Mouse (Mus musculus) ZHBTc4 (cell line): ENCODE measurements around the gene Scimp.

Experiments
- DNase-seq: peaks from one replicate; pipeline ENCODE4 v3.0.0-alpha.2; 2011; ENCODE audit warnings: low read depth, low spot score

Gene Scimp

DNA sequence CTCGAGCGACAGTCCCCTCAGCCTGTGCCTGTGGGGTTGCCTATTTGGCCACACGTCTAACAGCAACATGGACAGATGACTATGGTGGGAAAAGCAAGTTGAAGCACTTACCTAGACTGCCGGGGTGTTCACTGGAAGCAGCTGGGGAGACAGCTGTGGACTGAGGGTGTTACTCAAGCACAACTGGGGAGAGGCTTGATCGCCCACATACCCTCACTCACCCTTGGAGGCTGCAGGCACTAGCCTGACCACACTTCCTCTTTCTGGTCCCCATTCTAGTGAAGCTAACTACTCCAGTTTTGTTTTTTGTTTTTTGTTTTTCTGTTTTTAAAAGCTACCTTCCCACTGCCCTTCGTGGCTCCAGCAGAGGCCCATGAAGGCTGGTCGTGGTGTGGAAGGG, at the start of gene Scimp:
Gene Scimp, minus strand, starts transcription at position 222 of the 400 bp plus-strand sequence.
- no peak for DNase-seq

DNA sequence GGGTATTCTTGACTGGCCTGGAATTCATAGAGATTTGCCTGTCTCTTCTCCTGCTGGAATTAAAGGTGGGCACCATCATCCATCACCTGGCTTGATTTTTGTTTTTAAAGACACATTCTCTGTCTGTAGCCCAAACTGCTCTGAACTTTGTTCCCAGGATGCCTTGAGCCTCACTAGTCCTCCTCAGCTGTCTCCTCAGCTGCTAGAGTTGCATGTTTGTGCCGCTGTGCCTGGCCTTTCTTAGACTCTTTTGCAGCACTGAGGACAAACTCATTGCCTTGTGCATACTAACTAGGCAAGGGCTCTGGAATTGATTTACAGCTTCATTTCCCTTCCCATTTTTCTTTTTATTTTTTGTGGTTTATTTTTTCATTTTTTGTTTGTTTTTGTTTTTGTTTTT, 48.0 kb upstream of the Scimp start:
- DNase-seq: peak; percentile 10

- no peak for DNase-seq
These were observed 33.6 kb upstream of the Scimp start for GRCm38 (mm10) chr11:70846029-70846428.

GRCm38 (mm10) chr11:70845457-70845978, 33.1 kb upstream of the Scimp start:
- DNase-seq: peak; percentile 7

DNA sequence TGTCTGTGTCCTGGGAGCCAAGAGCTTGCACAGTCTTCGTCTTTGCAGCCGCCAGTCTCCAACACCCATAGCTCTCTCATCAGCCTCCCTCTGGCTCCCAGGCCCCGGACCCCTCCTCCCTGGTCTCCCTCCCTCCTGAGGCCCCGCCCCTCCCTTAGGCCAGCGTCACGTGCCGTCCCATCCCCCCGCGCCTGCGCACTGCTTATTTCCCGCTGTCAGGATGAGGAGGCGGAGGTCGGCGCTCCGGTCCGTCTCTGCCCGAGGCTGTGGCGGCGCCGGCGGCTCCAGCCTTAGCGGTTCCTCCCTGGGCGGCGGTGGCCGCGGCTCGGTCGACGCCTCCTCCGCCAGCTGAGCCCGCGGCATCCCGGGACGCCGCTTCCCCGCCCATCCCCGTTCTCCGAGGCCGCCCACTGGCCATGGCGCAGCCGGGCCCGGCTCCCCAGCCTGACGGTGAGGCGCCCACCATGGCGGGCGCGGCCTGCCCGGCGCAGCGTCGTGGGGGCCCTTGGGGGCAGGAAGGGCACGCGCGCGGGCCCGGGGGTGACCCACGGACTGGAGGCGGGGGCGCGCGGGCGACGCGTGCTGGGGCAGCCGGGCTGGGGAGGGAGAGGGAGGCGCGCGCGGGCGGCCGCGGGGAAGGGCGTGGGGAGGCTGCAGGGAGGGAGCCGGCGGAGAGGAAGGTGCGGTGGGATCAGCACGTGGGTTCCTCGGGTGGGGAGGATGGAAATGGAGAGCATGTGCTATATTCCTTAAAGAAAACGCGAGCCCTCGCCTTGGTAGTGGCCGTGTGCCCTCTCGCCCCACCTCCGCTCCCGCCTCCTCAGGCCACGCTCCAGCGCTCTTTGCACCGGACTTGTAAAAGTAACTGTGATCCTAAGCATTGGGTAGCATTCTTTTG, 32.4 kb upstream of the Scimp start, which contains the start of gene Rabep1:
Gene Rabep1, plus strand, starts transcription at position 220 of the 898 bp plus-strand sequence.
- DNase-seq: peak; percentile 98

DNA sequence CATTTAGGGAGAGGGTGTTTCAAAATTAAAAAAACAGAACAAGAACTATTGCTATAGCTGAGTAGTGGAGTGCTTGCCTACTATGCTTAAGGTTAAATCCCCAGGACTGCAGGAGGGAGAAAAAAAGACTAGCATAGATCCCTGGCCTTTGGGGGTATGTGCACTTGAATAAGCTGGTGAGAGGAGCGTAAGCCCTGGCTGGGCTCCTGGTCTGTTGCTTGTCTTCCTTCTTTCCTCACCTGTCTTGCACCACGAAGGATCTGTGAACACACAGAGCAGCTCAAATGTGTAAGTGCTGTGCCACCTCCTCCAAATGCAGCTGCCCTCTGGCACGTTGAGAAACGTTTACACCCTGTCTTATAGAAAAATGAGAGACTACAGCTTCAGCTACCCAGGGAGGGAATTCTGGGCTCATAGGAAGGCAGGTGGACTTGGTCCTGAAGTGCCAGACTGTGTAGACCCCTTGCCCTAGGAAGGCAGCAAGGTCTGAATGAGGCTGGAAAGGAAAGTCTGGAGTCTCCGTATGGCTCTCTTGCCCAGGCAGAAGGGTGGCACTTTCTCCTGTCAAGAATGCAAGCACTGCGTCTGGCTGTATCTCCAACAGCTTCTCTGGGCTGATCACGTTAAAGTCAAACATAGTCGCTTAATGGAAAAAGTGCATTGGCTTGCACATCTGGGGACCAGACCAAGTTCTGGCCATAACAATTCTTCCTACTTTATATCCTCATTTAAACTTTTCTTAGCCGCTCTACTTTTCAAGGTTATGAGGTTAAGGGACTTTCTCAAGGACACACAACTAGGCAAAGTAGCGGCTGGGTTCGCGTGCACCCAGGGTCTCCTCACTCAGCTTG, 31.5 kb upstream of the Scimp start:
- peak; percentile 6 for DNase-seq

DNA sequence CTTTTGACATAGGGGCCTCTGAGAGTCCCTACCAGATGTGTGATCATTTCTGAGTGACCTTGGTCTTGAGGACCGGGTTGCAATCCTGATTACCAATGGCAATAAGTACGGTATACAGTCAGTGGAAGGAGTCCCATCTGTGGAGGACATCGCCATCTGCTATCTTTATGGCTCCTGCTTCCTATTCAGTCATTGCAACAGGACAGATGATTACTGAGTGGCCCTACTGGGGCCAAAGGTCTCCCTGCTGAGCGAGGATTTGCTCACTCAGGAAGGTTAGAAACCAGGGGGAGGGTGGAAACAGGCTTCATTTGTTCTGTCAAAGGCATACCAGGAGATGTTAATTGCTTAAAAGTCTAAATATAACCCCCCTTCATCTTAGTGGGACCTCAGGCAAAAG, 30.6 kb upstream of the Scimp start:
- no peak for DNase-seq

- DNase-seq: no peak
These were observed 26.2 kb upstream of the Scimp start for GRCm38 (mm10) chr11:70838610-70839009.

- no peak for DNase-seq
These were observed 24.6 kb upstream of the Scimp start for GRCm38 (mm10) chr11:70837031-70837430.

GRCm38 (mm10) chr11:70835381-70835831, 23.0 kb upstream of the Scimp start:
- DNase-seq: peak; percentile 22

DNA sequence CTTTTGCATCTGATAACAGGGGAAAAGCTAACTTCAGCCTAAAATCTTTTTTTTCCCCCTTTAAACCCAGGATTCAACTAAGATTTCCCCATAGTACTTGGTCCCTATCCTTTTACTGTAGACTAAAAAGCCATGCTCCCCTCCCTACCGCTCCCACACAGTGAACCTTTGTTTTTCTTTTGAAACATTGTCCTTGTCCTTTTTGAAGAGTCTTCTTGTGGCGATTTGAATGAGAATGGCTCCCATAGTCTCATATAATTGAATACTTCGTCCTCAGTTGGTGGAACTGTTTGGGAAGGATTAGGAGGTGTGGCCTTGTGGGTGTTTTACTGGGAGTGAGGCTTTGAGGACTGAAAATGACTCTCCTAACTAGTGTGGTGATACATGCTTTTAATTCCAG, 21.4 kb upstream of the Scimp start:
- peak; percentile 73 for DNase-seq

DNA sequence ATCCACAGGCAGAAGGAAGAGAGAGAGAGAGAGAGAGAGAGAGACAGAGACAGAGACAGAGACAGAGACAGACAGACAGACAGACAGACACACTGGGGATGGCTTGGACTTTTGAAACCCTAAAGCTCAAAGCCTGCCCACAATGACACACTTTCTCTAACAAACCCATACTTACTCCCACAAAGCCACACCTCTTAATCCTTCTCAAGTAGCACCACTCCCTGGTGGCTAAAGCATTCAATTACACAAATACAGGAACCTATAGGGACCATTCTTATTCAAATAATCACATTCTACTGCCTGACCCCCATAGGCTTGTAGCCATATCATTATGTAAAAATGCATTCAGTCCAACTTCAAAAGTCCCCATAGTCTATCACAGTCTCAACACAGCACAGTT, 21.0 kb upstream of the Scimp start:
- peak; percentile 48 for DNase-seq

- DNase-seq: no peak
These were observed 18.8 kb upstream of the Scimp start for GRCm38 (mm10) chr11:70831201-70831600.

- DNase-seq: no peak
These were observed 16.7 kb upstream of the Scimp start for GRCm38 (mm10) chr11:70828975-70829615.

- DNase-seq: peak; percentile 41
These were observed 13.8 kb upstream of the Scimp start for GRCm38 (mm10) chr11:70826207-70826606.

DNA sequence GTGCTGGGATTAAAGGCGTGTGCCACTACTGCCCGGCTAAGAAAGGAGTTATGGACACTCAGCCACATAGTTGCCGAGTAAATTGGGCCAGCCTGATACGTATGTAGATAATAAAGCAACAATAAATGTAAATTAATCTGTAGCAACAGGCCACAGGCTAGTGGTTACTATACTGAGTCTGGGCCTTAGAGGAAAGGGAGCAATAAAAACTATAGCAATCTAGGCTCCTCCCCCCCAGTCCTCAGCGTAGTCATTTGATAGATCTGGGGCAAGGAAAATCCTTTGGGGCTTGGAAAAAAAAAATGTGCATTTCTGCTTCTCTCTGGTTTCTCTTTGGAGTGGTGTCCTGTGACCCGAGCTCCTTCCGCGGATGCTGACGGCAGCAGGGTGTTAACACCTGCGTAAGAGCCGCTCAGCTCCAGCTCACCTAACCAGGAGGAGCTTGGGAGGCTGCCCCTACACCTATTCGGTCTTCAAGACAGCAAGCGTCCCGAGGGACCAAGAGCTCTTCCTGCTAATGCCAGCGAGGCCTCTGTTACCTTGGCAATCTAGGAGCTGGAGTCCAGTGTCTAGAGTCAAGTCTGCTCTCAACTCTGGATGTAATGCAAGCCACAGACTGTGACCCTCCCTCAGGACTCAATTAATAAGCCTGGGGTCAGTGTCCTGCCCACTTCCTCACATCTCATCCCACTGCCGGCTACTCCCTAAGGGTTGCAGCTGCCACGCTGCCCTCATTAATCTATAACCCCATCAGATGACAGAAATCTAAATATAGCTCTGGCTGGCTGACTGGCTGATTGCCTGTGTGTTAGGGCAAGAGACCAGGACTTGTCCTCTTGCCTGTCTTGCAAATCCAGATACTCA, 9.6 kb upstream of the Scimp start:
- DNase-seq: no peak

GRCm38 (mm10) chr11:70820120-70820519, 7.7 kb upstream of the Scimp start:
- no peak for DNase-seq

- no peak for DNase-seq
These were observed 4.4 kb upstream of the Scimp start for GRCm38 (mm10) chr11:70816770-70817169.

GRCm38 (mm10) chr11:70815498-70816078, 3.2 kb upstream of the Scimp start:
- DNase-seq: peak; percentile 85

DNA sequence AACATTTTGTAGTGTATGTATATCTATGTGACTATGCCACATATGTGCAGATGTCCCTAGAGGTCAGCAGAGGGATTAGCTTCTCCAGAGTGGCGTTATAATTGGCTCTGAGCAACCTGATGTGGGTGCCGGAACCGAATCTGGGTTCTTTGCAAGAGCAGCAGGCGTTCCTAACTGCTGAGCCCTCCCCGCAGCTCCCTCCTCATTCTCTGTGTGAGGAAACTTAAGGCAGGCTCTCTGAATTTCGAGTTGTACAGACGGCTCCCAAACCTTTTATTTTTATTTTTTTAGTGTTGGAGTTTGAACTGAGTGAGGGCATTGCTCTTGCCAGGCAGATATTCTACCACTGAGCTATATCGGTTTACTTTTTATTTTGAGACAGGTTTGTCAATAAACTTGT, 2.7 kb upstream of the Scimp start:
- DNase-seq: peak; percentile 13
